Mouse (Mus musculus): ENCODE measurements around the gene Cdh22.
A peak's percentile ranks its signal among the peaks of the same experiment; 100 is the strongest.

Cdh22 gene

DNA sequence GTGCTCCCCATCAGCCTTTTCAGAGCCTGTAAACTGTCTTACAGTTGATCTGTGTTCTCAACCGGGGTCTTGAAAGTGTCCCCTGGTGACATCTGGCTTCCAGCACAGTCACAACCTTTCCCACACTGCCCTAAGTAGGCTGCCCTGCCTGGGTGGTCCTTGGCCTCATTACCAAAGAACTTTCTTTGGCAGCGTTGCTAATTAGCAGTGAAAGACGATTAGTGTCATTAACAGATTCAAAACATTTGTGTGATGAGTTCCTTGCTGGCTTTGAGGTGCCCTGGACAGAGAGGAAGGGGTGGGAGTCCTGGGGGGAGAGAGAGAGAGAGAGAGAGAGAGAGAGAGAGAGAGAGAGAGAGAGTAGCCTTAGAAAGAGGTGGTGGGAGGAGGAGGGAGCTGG lies 14.3 kb upstream of the Cdh22 start:
- no peak for DNase-seq

GRCm38 (mm10) chr2:165246349-165246748 lies 11.7 kb upstream of the Cdh22 start:
- no peak for DNase-seq

- peak; percentile 82 to 91 for DNase-seq
Measured at GRCm38 (mm10) chr2:165243122-165243720, 8.6 kb upstream of the Cdh22 start.

GRCm38 (mm10) chr2:165242575-165242974 lies 7.9 kb upstream of the Cdh22 start:
- DNase-seq, result peak in 1 of 2 experiments; percentile 73

GRCm38 (mm10) chr2:165241786-165242185 lies 7.1 kb upstream of the Cdh22 start:
- no peak for DNase-seq

GRCm38 (mm10) chr2:165240371-165240770 lies 5.7 kb upstream of the Cdh22 start:
- DNase-seq, result no peak

- peak in 1 of 2 experiments; percentile 70 for DNase-seq
Measured at GRCm38 (mm10) chr2:165239533-165240144, 5.0 kb upstream of the Cdh22 start.

GRCm38 (mm10) chr2:165238416-165239145 lies 3.9 kb upstream of the Cdh22 start:
- no peak for DNase-seq

DNA sequence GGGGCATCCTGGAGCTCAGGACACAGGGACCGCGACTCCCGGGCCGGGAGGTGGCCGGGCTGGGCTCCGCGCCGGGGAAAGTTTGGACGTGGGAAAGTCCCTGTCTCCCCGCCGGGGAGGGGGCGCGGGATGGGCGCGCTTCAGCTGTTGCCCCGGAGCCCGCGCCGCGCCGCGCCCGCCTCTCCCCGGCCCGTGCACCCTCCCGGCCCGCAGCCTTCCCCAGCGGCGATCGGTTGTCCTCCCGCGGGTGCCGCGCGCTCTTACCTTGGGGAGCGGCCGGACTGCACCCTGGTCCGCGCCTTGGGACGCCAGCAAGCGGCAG lies 401 bp downstream of the Cdh22 start:
- DNase-seq, result peak; percentile 56 to 62

- DNase-seq, result peak; percentile 75 to 78
Measured at GRCm38 (mm10) chr2:165233491-165234290, 962 bp downstream of the Cdh22 start.

DNA sequence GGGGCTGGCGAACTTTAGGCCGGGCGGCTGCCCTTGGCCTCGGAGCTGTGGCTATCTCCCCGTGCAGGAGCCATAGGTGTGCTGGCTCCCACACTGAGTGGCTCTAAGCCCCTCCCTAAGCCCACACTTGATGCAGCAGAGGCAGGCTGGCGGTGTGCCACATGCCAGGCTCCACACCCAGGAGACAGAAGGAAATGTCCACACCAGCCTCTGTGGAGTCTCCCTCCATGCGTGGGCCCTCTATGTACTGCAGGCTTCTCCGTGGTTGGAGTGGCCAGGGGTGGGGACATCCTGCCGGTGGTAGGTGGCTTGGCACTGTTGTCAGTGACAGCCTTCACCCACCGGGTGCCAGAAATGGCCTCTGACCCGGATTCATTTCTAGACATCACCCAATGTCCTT lies 5.6 kb downstream of the Cdh22 start:
- no peak for DNase-seq

DNA sequence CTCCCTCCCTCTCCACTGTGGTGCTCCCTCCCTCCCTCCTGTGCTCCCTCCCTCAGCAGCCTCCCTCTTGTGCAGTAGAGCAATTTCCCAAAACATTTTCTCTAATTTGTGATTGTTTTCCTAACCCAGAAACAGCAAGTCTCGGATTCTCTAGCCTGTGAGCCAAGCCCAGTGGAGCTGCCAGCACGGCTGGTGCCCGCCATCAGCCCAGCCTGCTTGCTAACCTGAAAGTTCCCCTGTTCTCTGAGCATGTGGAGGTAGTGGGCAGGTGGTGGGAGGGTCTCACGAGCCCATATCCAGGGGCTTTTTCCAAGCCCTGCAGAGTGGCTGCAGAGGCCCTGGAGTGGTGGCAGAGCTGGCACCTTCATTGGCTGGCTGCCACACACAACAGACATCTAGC lies 10.8 kb downstream of the Cdh22 start:
- peak; percentile 75 to 78 for DNase-seq

GRCm38 (mm10) chr2:165221952-165222351 lies 12.7 kb downstream of the Cdh22 start:
- no peak for DNase-seq

- peak in 1 of 2 experiments; percentile 49 for DNase-seq
Measured at GRCm38 (mm10) chr2:165220347-165220945, 14.2 kb downstream of the Cdh22 start.

GRCm38 (mm10) chr2:165218954-165219353 lies 15.7 kb downstream of the Cdh22 start:
- no peak for DNase-seq

- peak in 1 of 2 experiments; percentile 64 for DNase-seq
Measured at GRCm38 (mm10) chr2:165217361-165218149, 17.1 kb downstream of the Cdh22 start.

GRCm38 (mm10) chr2:165215103-165215951 lies 19.3 kb downstream of the Cdh22 start:
- DNase-seq, result peak; percentile 79 to 82

GRCm38 (mm10) chr2:165211426-165212079 lies 23.1 kb downstream of the Cdh22 start:
- peak in 1 of 2 experiments; percentile 50 for DNase-seq

DNA sequence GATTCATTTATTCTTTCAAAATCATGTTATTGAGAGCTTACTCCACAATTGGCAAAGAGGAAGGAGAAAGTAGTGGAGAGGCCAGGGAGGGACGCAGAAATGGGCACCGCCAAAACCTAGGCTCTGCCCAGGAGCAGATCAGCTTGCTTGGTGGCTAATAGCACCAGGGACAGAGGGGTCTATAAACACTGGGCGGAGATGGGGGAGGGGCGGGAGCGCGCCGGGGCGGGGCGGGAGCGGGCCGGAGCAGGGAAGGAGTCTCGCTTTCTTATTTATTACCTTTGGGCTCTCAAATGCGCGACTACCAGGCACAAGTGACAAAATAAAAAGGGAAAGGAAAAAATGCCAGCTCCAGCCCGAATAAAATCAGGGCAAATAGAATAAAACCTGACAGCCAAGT lies 23.7 kb downstream of the Cdh22 start:
- peak in 1 of 2 experiments; percentile 53 for DNase-seq

GRCm38 (mm10) chr2:165207689-165208088 lies 27.0 kb downstream of the Cdh22 start:
- DNase-seq, result no peak

All from cerebellum, postnatal 10 days (tissue).